Mouse (Mus musculus): ENCODE results near the gene Spata25.
"Not testable (repeated sequence)": the region's sequence is repeated elsewhere in the genome, so short reads cannot be mapped to it uniquely, and the experiment has no call there.

The Spata25 gene

GRCm38 (mm10) chr2:164855572-164855971 is 27.2 kb upstream of the Spata25 start:
- not testable (repeated sequence) for DNase-seq (ENCODE audit: low read depth)

DNA sequence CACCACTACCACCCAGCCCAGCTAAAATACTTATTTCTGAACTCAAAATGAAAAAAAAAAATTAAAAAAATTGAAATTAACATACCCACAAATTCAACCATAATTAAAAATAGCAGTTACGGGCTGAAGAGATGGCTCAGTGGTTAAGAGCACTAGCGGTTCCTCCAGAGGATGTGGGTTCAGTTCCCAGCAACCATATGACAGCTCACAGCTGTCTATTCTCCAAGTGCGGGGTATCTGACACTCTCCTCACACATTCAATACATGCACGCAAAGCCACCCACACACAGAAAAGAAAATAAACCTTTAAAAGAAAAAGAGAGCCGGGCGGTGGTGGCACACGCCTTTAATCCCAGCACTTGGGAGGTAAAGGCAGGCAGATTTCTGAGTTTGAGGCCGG is 21.7 kb upstream of the Spata25 start:
- peak; percentile 72 for DNase-seq (ENCODE audit: low read depth)

DNA sequence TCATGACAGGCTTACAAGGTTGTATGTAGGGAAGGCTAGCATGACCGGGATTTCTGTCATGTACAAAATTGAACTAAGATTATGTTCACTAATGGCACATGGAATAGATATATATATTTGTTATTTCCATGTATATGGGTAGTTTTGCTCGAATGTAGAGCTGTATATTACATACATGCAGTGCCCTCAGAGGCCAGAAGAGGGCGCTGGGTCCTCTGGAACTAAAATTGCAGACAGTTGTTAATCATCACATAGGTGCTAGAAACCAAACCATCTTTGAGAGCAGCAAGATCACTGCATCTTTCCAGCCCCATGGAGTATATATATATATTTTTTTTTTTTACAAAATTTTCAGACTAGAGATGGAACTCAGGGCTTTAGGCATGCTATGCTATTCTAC is 17.4 kb upstream of the Spata25 start:
- DNase-seq (ENCODE audit: low read depth): peak; percentile 59

DNA sequence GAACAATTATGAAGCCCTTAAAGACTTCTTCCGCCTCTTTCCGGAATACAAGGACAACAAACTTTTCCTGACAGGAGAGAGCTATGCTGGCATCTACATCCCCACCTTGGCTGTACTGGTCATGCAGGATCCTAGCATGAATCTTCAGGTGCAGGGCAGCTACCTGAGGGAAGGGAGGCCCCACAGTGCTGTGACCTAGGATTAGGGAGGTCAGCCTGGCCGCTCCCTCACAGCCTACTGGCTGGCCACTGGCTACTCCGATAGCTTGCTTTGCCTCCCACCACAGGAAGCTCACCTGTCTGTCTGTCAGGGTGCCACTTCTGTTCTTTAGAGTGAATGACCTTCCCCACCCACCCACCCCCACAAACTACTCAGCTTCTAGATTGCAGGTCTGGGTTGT is 6.8 kb upstream of the Spata25 start:
- no peak for DNase-seq (ENCODE audit: low read depth)

- DNase-seq (ENCODE audit: low read depth): peak; percentile 45
These were observed 6.2 kb upstream of the Spata25 start for GRCm38 (mm10) chr2:164834531-164834930.

DNA sequence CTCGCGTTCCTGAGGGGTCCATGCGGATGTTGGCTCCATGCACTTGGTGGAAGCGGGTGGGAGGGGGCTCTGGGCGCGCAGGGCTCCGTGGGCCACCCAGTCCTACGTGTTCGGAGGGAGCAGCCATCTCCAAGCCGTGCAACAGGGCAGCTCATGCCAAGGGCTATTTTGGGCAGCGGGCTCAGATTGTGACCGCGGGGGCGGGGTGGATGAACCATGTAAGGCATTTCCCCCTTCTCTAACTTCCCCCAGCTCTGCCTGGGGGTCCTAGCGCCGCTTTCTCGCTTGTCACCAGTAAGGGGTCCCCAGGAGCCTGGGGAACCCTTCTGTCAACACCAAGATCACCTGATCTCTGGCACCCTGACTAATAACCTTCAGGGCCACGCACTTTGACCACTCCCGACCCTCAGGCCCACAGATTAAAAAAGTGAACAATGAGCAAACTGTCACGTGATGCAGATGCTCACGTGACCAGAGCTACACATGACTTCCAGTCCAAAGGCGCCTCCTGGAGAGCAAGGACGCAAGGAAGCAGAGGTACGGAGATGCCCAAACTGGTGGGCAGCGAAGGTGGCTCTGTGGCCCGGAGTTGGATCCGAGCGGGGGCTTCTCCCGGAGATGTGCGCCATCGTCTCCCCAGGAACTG is 5.1 kb upstream of the Spata25 start, which contains the start of gene Neurl2:
Gene Neurl2 (minus strand): TSS at position 143 of the 646 bp plus-strand sequence.
- DNase-seq (ENCODE audit: low read depth): peak; percentile 95

- peak; percentile 86 for DNase-seq (ENCODE audit: low read depth)
These were observed 4.5 kb upstream of the Spata25 start, which contains the start of gene Ctsa for GRCm38 (mm10) chr2:164832748-164833301. Gene Ctsa, plus strand, starts transcription at chr2:164832873.

DNA sequence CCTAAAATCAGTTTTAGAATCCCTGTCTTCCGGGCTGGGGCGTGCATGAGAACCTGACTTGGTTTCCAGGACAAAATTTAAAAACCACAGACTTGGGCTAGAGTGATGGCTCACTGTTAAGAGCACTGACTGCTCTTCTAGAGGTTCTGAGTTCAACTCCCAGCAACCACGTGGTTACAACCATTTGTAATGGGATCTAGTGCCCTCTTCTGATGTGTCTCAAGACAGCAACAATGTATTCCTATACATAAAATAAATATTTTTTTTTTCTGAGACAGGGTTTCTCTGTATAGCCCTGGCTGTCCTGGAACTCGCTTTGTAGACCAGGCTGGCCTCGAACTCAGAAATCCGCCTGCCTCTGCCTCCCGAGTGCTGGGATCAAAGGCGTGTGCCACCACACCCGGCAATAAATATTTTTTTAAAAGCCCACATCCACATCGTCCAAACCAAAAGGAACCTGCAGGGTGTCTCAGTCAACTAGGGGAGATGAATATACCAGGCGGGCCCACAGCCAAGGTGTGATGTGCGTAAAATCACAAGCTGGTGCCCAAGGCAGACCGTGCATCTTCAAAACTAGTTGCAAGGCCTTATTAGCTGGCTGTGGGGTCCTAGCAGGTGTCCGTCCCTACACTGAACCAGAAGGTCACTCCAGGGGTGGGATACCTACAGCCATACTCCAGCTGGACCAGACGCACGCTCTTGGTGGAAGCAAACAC is 3.9 kb upstream of the Spata25 start:
- no peak for DNase-seq (ENCODE audit: low read depth)

- DNase-seq (ENCODE audit: low read depth): no peak
These were observed 2.7 kb upstream of the Spata25 start for GRCm38 (mm10) chr2:164831029-164831428.

DNA sequence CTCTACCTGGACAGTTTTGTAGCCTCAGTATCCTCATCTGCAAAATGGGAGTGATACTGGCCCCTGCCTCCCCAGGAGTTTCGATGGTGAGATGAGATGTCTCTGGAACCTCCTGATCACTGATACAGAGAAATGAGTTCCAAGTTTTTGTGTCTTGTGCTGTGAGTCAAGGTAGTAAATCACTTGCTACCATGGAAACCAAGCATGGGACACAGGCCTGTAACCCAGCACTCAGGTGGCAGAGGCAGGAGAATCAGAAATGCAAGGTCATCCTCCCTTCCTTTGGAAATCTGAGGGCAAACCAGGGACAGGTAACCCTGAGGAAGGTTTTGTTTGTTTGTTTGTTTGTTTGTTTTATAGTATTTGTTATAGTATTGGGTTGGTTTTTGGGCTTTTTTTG is 753 bp upstream of the Spata25 start:
- no peak for DNase-seq (ENCODE audit: low read depth)

- DNase-seq (ENCODE audit: low read depth): no peak
These were observed 1.0 kb downstream of the Spata25 start for GRCm38 (mm10) chr2:164827146-164827850.

- DNase-seq (ENCODE audit: low read depth): no peak
These were observed 2.8 kb downstream of the Spata25 start for GRCm38 (mm10) chr2:164825521-164825920.

DNA sequence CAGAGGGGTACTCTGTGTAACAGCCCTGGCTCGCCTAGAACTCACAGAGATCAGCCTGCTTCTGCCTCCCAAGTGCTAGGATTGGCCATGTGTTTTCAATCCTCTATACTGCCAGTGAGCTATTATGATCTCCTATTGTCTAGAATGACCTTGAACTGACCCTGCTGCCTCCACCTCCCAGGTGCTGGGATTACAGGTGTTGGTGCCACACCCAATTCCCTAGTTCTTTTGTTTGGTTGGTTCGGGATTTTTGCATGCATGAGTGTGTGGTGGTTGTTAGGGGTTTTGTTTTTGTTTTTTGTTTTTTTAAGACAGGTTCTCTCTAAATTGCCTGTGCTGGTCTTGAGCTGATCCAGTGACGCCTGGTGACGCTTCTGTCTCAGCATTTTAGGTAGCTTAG is 4.4 kb downstream of the Spata25 start:
- no peak for DNase-seq (ENCODE audit: low read depth)

DNA sequence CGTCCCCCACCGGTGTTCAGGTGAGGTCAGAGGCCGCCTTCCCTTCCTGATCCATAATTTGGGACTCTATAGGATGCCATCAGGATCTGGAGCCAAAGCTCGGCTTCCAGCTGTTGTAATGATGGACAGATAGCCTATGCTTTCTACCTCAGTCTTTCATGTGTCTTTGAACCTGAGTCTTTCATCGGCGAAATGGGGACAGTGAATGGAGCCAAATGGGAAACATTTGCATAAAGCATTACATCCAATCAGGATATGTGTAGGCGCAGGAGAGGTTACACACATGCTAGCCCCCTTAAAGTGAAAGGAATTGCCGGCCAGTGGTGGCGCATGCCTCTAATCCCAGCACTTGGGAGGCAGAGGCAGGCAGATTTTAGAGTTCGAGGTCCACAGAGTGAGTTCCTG is 5.2 kb downstream of the Spata25 start:
- no peak for DNase-seq (ENCODE audit: low read depth)

- peak; percentile 99 for DNase-seq (ENCODE audit: low read depth)
These were observed 5.6 kb downstream of the Spata25 start, which contains the start of gene Zswim1 for GRCm38 (mm10) chr2:164822636-164823165. Gene Zswim1, plus strand, starts transcription at chr2:164822686.

DNA sequence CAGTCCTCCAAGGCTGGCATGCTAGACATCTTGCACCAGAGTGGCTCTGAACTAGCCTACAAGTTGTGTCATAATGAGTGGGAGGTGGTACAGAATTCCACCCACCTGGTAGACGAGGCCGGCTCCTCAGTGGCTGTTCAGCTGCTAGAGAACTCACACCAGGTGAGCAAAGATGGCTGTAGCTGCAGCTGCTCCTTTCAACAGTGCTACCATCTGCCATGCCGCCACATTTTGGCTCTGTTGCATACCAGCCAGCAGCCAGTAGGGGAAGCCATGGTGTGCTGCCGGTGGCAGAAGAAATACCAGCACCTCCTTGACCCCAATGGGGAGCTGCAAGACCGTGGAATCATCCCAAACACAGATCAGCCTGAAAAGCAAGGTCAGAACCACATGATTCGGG is 7.3 kb downstream of the Spata25 start:
- DNase-seq (ENCODE audit: low read depth): no peak

- no peak for DNase-seq (ENCODE audit: low read depth)
These were observed 10.6 kb downstream of the Spata25 start for GRCm38 (mm10) chr2:164817703-164818102.

GRCm38 (mm10) chr2:164817206-164817605 is 11.1 kb downstream of the Spata25 start:
- DNase-seq (ENCODE audit: low read depth): no peak

GRCm38 (mm10) chr2:164815821-164816220 is 12.5 kb downstream of the Spata25 start:
- DNase-seq (ENCODE audit: low read depth): no peak

DNA sequence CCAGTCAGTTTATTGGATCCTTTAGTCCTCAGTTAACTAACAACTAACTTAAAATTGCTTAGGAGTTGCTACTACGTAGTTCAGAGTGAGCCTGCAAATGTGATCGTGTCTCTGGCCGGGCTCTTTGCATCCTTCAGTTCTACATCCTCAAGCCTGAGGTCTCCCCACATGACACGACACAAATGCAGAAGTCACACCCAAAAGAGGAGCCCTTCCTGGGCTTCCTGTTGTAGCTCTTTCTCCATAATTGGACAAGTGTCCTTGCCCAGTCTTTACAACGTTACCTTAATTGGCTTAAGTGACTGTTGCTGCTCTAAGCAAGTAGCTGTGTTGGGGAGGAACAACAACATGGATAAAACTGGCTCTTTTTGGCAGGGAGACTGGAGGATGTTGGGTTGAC is 13.0 kb downstream of the Spata25 start:
- no peak for DNase-seq (ENCODE audit: low read depth)

- DNase-seq (ENCODE audit: low read depth): no peak
These were observed 14.8 kb downstream of the Spata25 start for GRCm38 (mm10) chr2:164813557-164813956.

GRCm38 (mm10) chr2:164806614-164807013 is 21.7 kb downstream of the Spata25 start:
- DNase-seq (ENCODE audit: low read depth): no peak
